Mouse (Mus musculus) left cerebral cortex, postnatal 14 days (tissue): ENCODE data around the gene P2rx1. TPM values are rescaled to one million over a fixed set of nuclear protein-coding genes. Genes with fewer than 3 reads are reported as not detected.

Source experiments
- DNase-seq, 2 experiments: peaks; one replicate each; pipeline ENCODE4 v3.0.0; 2021 to 2022; ENCODE audit warnings: low spot score in 2 of 2, mixed read lengths in 1 of 2
- intact Hi-C: fragments of 180-260 bp; cut with DNase I; formaldehyde crosslinking; loops from one replicate; pipeline ENCODE4 v1.15.1; 2025
- microRNA-seq, 2 experiments: library from miRNA; unstranded; fragments of <30 nt; microRNA quantifications; one replicate each; pipeline ENCODE4 v1.2.0; 2022
- total RNA-seq, 2 experiments: library from RNA; stranded (reverse); gene quantifications; 2 replicates each; pipeline ENCODE4 v1.2.3; 2021

The P2rx1 gene
- total RNA-seq, 2 experiments from 2014 or later, result 1.2 to 1.3 TPM

DNA sequence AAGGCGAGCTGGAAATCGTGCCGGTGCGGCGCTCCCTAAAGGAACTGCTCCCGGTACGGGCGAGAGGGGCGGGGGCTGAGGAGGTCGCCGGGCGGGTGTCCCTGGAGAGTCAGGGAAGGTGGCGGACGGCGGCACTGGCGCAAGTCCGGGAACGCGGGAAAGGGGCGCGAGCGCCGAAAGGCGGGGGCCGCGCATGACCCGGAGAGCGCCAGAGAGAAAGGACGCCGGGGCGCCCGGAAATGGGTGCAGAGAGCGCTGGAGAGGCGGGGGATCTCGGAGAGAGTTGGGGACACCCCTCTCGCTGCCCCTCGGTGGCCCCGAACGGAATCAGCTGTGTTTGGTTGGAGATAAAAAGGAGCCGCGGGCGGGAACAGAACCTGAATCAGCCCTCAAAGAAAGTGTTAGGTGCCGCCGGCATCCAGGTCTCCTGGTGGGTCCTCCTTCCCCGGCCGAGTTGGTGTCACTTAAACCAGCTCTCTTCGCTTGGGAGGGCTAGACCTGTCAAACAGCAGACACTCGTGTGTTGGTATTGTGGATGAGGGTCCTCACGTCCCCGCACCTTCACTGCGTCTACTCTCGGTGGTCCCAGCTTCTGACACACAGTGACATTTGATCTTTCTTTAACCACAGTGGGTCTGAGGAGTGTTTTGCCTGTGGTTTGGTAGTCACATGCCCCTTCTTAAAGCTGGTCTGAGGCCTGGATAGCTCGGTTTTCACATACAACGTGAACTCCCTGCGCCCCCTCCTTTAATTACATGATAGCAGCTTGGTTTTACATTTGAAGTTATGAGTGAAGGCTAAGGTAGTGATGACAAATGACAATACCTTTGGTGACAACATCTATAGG is 49.4 kb downstream of the P2rx1 start:
- peak in 1 of 2 experiments; percentile 48 for DNase-seq
- intact Hi-C loops, result no loop called here

DNA sequence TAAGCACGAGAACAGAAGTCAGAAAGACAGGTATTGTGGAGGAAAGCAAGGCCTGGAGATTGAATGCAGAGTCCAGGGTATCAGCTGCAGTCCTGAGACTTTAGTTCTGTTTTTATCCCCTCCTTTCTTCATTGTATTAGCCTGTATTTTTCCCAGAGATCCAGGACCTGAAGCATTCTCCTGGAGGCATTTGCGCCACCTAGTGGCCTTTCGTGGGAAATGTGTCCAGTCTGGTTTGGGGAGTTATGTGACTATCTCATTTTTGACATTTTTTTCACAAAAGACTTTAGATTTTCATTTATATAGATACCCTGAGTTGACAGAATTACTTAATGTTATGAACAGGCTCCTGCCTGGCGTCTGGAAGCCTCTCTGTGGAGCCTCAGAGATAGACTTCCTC is 50.4 kb downstream of the P2rx1 start:
- intact Hi-C loops, result no loop called here
- peak; percentile 82 to 83 for DNase-seq

DNA sequence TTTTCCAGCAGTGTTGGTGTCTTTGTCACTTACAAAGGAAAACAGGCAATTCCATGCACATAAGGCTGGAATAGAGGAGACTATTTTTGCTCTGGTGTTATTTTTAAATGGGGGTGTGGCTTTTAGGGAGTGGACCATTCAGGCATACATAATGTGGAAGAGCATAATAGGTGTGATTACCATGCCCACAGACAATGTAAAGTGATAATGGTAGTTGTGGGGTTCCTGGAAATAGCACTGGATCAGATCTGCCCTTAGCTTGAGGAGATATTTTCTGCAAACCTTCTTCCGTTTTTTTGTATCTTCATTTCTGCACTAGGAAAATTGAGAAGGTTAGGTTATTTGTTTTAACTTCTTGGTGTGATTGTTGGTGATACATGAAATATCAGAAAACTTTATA is 53.9 kb downstream of the P2rx1 start:
- intact Hi-C loops, result no loop called here

DNA sequence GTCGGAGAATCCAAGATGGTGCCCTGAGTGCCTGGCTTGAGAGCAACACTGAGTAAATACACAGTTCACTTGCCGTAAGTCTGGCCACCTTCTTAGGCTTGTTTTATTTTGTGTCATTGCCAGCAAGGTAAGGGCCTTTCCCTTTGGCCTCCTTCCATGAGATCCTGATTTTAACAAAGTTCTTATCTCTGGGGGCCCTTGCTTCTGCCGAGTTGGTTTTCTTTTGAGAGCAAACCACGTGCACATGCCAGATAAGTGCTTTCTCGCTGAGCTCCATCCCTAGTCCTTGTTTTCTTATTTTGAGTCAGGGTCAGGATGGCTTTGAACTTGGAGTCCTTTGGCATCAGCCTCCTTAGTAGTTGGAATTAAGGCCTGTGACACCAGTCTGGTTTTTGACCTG is 58.8 kb downstream of the P2rx1 start:
- intact Hi-C loops, result no loop called here
- DNase-seq, result no peak

More for the DNA sequence above, 53.9 kb downstream of the P2rx1 start:
- DNase-seq, result no peak

DNA sequence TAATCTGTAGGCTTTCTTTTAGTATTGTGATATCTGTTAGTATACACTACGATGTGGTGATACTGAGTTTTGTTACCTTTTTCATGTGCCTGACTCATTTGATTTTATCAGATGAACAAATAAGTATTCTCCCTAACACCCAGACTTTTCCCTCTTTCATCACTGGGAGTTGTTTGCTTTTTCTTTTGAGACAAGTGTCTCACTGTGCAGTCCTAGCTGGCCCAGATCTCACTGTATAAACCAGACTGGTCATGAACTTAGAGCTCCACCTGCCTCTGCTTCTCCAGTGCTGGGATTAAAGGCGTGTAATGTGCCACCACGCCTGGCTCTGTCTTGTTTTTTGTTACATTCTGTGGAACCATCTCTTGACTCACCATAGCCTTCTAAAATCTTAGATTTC is 60.7 kb downstream of the P2rx1 start:
- intact Hi-C loops, result no loop called here

DNA sequence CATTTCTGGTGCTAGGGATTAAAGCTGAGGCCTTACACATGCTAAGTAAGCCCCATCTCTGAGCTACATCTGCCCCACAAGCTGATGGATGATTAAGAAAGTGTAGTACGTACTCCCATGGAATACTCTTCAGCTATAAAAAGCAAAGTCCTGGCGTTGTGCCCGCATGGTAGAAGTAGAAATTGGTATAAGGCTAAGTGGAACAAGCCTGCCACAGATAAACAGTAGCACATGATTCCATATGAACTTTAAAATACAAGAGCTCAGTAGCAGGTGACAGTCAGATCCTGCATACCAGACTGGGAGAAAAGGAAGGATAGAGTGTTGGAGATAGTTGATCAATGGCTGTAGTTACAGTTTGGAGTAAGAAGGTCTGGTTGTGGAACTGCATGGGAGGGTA is 62.5 kb downstream of the P2rx1 start:
- intact Hi-C loops, result no loop called here
- no peak for DNase-seq

More for the DNA sequence above, 60.7 kb downstream of the P2rx1 start:
- no peak for DNase-seq

Small RNA genes within 50 kb of the gene (microRNA-seq; reads per million reads assigned to microRNA genes)
- 0 reads per million in 2 experiments for gene Gm44467

Other genes starting within 250 kb of the P2rx1 start
- gene Cyb5d2, start 203.0 kb upstream of the P2rx1 start, total RNA-seq, result 10 to 100 TPM; 11.6 to 13.1 TPM
- gene Zzef1, start 202.9 kb upstream of the P2rx1 start, total RNA-seq, result 10 to 100 TPM; 46.9 to 50.0 TPM
- gene Atp2a3, start 37.9 kb upstream of the P2rx1 start, total RNA-seq, result 1 to 10 TPM; 7.9 to 8.5 TPM
- gene Camkk1, start 19.9 kb downstream of the P2rx1 start, total RNA-seq, result 10 to 100 TPM; 47.2 to 53.4 TPM
- gene Ncbp3, start 48.7 kb downstream of the P2rx1 start, total RNA-seq, result 1 to 10 TPM; 8.0 to 9.7 TPM
- under 1 TPM; 0.53 to 0.55 TPM for gene Itgae, start 91.5 kb downstream of the P2rx1 start, total RNA-seq
- under 1 TPM; 0.40 to 0.61 TPM for gene Haspin, start 139.2 kb downstream of the P2rx1 start, total RNA-seq
- under 1 TPM; 0.24 to 0.76 TPM for gene P2rx5, start 161.3 kb downstream of the P2rx1 start, total RNA-seq
- gene Emc6, start 177.9 kb downstream of the P2rx1 start, total RNA-seq, result 10 to 100 TPM; 67.0 to 70.3 TPM
- 10 to 100 TPM; 14.5 to 16.3 TPM for gene Tax1bp3, start 178.0 kb downstream of the P2rx1 start, total RNA-seq
- 10 to 100 TPM; 15.5 to 18.9 TPM for gene Ctns, start 199.9 kb downstream of the P2rx1 start, total RNA-seq
- 1 to 10 TPM; 2.2 TPM for gene Shpk, start 200.4 kb downstream of the P2rx1 start, total RNA-seq
- under 1 TPM; 0.13 to 0.42 TPM for gene Trpv1, start 235.2 kb downstream of the P2rx1 start, total RNA-seq